Mouse (Mus musculus) embryonic fibroblast, embryonic 13.5 days (primary cell): ENCODE data around the gene Uncx. TPM values are rescaled to one million over a fixed set of nuclear protein-coding genes. Genes with fewer than 3 reads are reported as not detected.
"Not testable (repeated sequence)": the region's sequence is repeated elsewhere in the genome, so short reads cannot be mapped to it uniquely, and the experiment has no call there.

Experiments used
- H3K27ac ChIP-seq: 2 replicates; pipeline ENCODE4 v1.5.1; 2012; ENCODE audit warnings: low read length, control low read depth, inconsistent platforms; ENCODE audit not compliant: insufficient read depth
- H3K4me1 ChIP-seq: 2 replicates; pipeline ENCODE4 v1.6.1; 2011; ENCODE audit warnings: low read length; ENCODE audit not compliant: control insufficient read depth, insufficient read depth
- H3K4me3 ChIP-seq: 2 replicates; pipeline ENCODE4 v1.5.1; 2011; ENCODE audit warnings: mild to moderate bottlenecking, control low read depth, low read length; ENCODE audit not compliant: insufficient read depth
- CTCF ChIP-seq: IDR thresholded peaks from 2 replicates; pipeline ENCODE4 v1.5.1; 2011; ENCODE audit warnings: mild to moderate bottlenecking, control low read depth, low read length, moderate library complexity, borderline replicate concordance; ENCODE audit not compliant: insufficient read depth
- POLR2A ChIP-seq: IDR thresholded peaks from 2 replicates; pipeline ENCODE4 v1.6.1; 2011; ENCODE audit warnings: low read depth, mild to moderate bottlenecking, control low read depth, low read length, moderate library complexity
- polyA plus RNA-seq: library from polyadenylated mRNA; stranded (reverse); fragments of >200 nt; gene quantifications from 2 replicates; pipeline ENCODE4 v1.2.4, GENCODE M21; 2011; ENCODE audit warnings: low read depth; ENCODE audit not compliant: missing spikeins, insufficient read length

Gene Uncx
- polyA plus RNA-seq, 1 experiment, result not detected

- no peaks in the 10 kb centered on the region for H3K4me1 ChIP-seq
- H3K27ac ChIP-seq, result no peak overlapping the region
- TF ChIP-seq CTCF (no peak), POLR2A (no peak)
- no peak overlapping the region for H3K4me3 ChIP-seq
Measured at GRCm38 (mm10) chr5:139580171-139580743, 37.0 kb downstream of the Uncx start.

- H3K4me3 ChIP-seq, result no peak overlapping the region
- H3K4me1 ChIP-seq, result no peaks in the 10 kb centered on the region
- TF ChIP-seq POLR2A, result no peak
- no peak for TF ChIP-seq CTCF
- H3K27ac ChIP-seq, result no peak overlapping the region
Measured at GRCm38 (mm10) chr5:139581308-139581868, 38.1 kb downstream of the Uncx start.

- TF ChIP-seq CTCF (no peak), POLR2A (no peak)
- no peak overlapping the region for H3K4me3 ChIP-seq
- H3K27ac ChIP-seq, result no peak overlapping the region
- H3K4me1 ChIP-seq, result no peaks in the 10 kb centered on the region
Measured at GRCm38 (mm10) chr5:139584971-139585747, 41.9 kb downstream of the Uncx start.

GRCm38 (mm10) chr5:139585748-139586060 is 42.4 kb downstream of the Uncx start:
- no peaks in the 10 kb centered on the region for H3K4me1 ChIP-seq
- no peak overlapping the region for H3K4me3 ChIP-seq
- no peak for TF ChIP-seq POLR2A
- no peak for TF ChIP-seq CTCF
- no peak overlapping the region for H3K27ac ChIP-seq

GRCm38 (mm10) chr5:139587459-139587858 is 44.2 kb downstream of the Uncx start:
- not testable (repeated sequence) for H3K27ac ChIP-seq, H3K4me1 ChIP-seq, H3K4me3 ChIP-seq

- not testable (repeated sequence) for H3K4me3 ChIP-seq, H3K4me1 ChIP-seq, H3K27ac ChIP-seq
Measured at GRCm38 (mm10) chr5:139590682-139591360, 47.5 kb downstream of the Uncx start.

DNA sequence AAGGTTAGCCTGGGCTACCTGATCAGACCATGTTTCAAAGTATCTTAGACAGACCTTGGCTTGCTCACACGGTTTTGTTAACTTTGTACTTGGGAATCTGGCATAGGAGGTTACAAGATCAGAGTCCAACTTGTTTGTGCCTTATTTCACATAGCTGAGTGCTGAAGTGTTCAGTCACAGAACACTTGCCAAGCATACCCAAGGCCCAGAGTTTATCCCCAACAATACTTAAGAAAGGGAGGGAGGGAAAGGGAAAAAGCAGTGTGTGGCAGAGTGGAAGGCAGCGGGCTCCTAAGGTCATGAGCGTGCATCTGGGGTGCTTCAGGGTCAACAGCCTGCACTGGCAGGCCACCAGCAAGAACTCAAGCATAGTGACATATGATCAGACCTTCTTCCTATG is 48.7 kb downstream of the Uncx start:
- no peak for TF ChIP-seq POLR2A
- no peak for TF ChIP-seq CTCF
- Histone ChIP-seq H3K4me1 (no peaks in the 10 kb centered on the region), H3K4me3 (no peak overlapping the region), H3K27ac (no peak overlapping the region)

- H3K4me1 ChIP-seq, result no peaks in the 10 kb centered on the region
- TF ChIP-seq POLR2A, result no peak
- no peak for TF ChIP-seq CTCF
- H3K4me3 ChIP-seq, result no peak overlapping the region
- H3K27ac ChIP-seq, result no peak overlapping the region
Measured at GRCm38 (mm10) chr5:139592850-139593249, 49.6 kb downstream of the Uncx start.

- TF ChIP-seq CTCF (no peak), POLR2A (no peak)
- Histone ChIP-seq H3K4me1 (no peaks in the 10 kb centered on the region), H3K4me3 (no peak overlapping the region), H3K27ac (no peak overlapping the region)
Measured at GRCm38 (mm10) chr5:139593746-139594145, 50.5 kb downstream of the Uncx start.

GRCm38 (mm10) chr5:139595001-139595400 is 51.7 kb downstream of the Uncx start:
- Histone ChIP-seq H3K4me3 (no peak overlapping the region), H3K27ac (no peak overlapping the region), H3K4me1 (no peaks in the 10 kb centered on the region)
- no peak for TF ChIP-seq CTCF
- TF ChIP-seq POLR2A, result no peak

Other genes with a start within 250 kb of the Uncx start
- 0.54 TPM in 1 of 2 replicates, not detected in the other for gene Adap1, start 217.9 kb upstream of the Uncx start, polyA plus RNA-seq
- gene Cox19, start 192.1 kb upstream of the Uncx start, polyA plus RNA-seq, result 46.7 and 52.2 TPM in 2 replicates
- gene Cyp2w1, start 190.9 kb upstream of the Uncx start, polyA plus RNA-seq, result not detected in 2 replicates
- gene Gpr146, start 165.8 kb upstream of the Uncx start, polyA plus RNA-seq, result 0.72 and 0.88 TPM in 2 replicates
- 0.33 TPM in 1 of 2 replicates, not detected in the other for gene C130050O18Rik, start 138.2 kb upstream of the Uncx start, polyA plus RNA-seq
- 2.2 and 7.1 TPM in 2 replicates for gene Gper1, start 120.3 kb upstream of the Uncx start, polyA plus RNA-seq
- gene 3110082I17Rik, start 83.0 kb upstream of the Uncx start, polyA plus RNA-seq, result 13.9 and 15.3 TPM in 2 replicates
- gene Zfand2a, start 58.9 kb upstream of the Uncx start, polyA plus RNA-seq, result 25.4 and 35.2 TPM in 2 replicates
- 13.3 and 17.0 TPM in 2 replicates for gene Micall2, start 192.8 kb downstream of the Uncx start, polyA plus RNA-seq
- gene Ints1, start 232.2 kb downstream of the Uncx start, polyA plus RNA-seq, result 40.0 and 43.6 TPM in 2 replicates
- 12.9 and 17.4 TPM in 2 replicates for gene Mafk, start 248.0 kb downstream of the Uncx start, polyA plus RNA-seq